Mouse (Mus musculus) heart, adult 2 months (tissue): Measurements from ENCODE around the gene Fgfr2. TPM values are rescaled to one million over a fixed set of nuclear protein-coding genes. Genes with fewer than 3 reads are reported as not detected.

Experiments used
- DNase-seq, 2 experiments: peaks; one replicate each; pipeline ENCODE4 v3.0.0; 2021
- H3K27ac ChIP-seq: fragments of 200-600 bp; 2 replicates; pipeline ENCODE4 v1.8.1; 2022
- H3K27me3 ChIP-seq: fragments of 200-500 bp; 2 replicates; pipeline ENCODE4 v1.6.1; 2012; ENCODE audit warnings: mild to moderate bottlenecking, low read length, inconsistent platforms, mixed read lengths; ENCODE audit not compliant: control insufficient read depth, insufficient read depth
- H3K36me3 ChIP-seq: fragments of 200-500 bp; 2 replicates; pipeline ENCODE4 v1.6.1; 2012; ENCODE audit warnings: low read length, inconsistent platforms; ENCODE audit not compliant: control insufficient read depth, insufficient read depth
- H3K4me1 ChIP-seq: fragments of 200-500 bp; 2 replicates; pipeline ENCODE4 v1.6.1; 2011; ENCODE audit warnings: low read length; ENCODE audit not compliant: control insufficient read depth, insufficient read depth
- H3K4me3 ChIP-seq: fragments of 200-600 bp; 2 replicates; pipeline ENCODE4 v1.8.1; 2022
- H3K79me2 ChIP-seq: fragments of 200-500 bp; replicated peaks from 2 replicates; pipeline ENCODE4 v1.6.1; 2012; ENCODE audit warnings: mild to moderate bottlenecking, inconsistent platforms, low read length, moderate library complexity, mixed read lengths; ENCODE audit not compliant: control insufficient read depth, insufficient read depth
- H3K9ac ChIP-seq: fragments of 200-500 bp; 2 replicates; pipeline ENCODE4 v1.6.1; 2012; ENCODE audit warnings: low read depth, mild to moderate bottlenecking, control low read depth, inconsistent platforms, low read length, mixed read lengths
- CTCF ChIP-seq: fragments of 200-600 bp; IDR thresholded peaks from 2 replicates; pipeline ENCODE4 v1.8.1; 2022; ENCODE audit warnings: antibody characterized with exemption, mild to moderate bottlenecking, moderate library complexity
- EP300 ChIP-seq: fragments of 200-500 bp; IDR thresholded peaks from 2 replicates; pipeline ENCODE4 v1.6.1; 2011; ENCODE audit warnings: low read depth, low read length, control low read depth; ENCODE audit not compliant: insufficient read depth
- POLR2A ChIP-seq: fragments of 200-500 bp; IDR thresholded peaks from 2 replicates; pipeline ENCODE4 v1.6.1; 2011; ENCODE audit warnings: mild to moderate bottlenecking, low read depth, low read length, control low read depth; ENCODE audit not compliant: insufficient read depth
- WGBS: fragments of 180-500 bp; shearing (Covaris S2); methylation state at CpG from one replicate; pipeline ENCODE4 v1.1.7; 2018; 5-methylcytosine and 5-hydroxymethylcytosine counted together
- intact Hi-C: fragments of 180-260 bp; cut with DNase I; formaldehyde crosslinking; loops from one replicate; pipeline ENCODE4 v1.15.1; 2025
- polyA plus RNA-seq: library from polyadenylated mRNA; depleted of rRNA; stranded (reverse); fragments of >200 nt; gene quantifications from 2 replicates; pipeline ENCODE4 v1.2.3, GENCODE M21; 2012
- total RNA-seq, 2 experiments: library from RNA; stranded (reverse); gene quantifications; 2 replicates each; pipeline ENCODE4 v1.2.3; 2021

Fgfr2 gene
- total and polyA plus RNA-seq, 3 experiments: 1.1 to 2.0 (median 1.3) TPM

DNA sequence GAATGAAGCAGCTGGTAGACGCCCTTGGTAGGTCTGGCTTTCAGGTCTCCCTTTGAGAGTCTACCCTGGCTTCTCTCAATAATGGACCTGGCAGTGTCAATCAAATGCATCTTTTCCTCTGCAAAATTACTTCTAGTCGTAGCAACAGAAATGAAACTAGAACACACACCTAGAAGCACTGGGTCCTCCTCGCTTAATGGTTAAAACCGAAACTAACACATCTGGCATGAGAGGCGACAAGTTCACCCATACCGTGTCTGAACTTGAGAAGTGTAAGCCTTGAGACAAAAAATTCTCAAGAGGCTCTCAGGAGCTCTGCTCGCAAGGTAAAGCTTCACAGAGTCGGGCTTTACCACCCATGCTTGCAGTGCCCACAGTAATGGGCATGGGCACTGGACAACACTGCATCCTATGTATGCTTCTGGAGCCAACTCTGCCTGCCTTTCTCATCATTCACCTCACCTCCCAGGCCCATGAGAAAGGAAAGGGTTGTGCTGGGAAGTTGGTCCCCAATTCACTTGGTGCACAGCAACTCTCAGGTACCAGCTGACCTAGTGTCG, 2295.2 kb downstream of the Fgfr2 start:
- no peaks in the 10 kb centered on the region for H3K36me3 ChIP-seq
- intact Hi-C loops: loop anchor here (1.0 to 5.0 kb wide), 3 partner anchors 56 to 214 kb away; partner anchors contain the start of gene Btbd16
- H3K27ac ChIP-seq: no peak overlapping the region
- no peak for DNase-seq
- 92% methylated on average over 9 of the region's 9 CpGs for WGBS
- no peak overlapping the region for H3K9ac ChIP-seq
- no peaks in the 10 kb centered on the region for H3K27me3 ChIP-seq
- H3K4me1 ChIP-seq: no peaks in the 10 kb centered on the region
- no peaks in the 10 kb centered on the region for H3K79me2 ChIP-seq
- H3K4me3 ChIP-seq: no peak overlapping the region
- TF ChIP-seq POLR2A (no peak), CTCF (no peak), EP300 (no peak)

DNA sequence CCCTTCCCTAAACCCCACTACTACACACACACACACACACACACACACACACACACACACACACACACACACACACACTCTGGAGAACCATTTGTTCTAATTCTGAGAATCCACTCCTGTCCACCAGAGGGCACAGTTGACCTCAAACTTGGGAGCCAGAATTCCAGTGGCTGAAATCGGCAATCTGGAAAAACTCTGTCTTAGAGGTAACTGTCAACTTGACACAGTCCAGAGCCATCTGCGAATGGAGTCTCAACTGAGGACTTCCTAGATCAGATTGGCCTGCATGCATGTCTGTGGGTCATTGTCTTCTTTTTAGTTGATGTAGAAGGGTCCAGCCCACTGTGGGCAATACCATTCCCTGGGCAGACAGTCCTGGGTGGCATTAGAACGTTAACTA, 2295.7 kb downstream of the Fgfr2 start:
- 30% methylated on average over 3 of the region's 3 CpGs for WGBS
- Histone ChIP-seq H3K9ac (no peak overlapping the region), H3K27ac (no peak overlapping the region), H3K36me3 (no peaks in the 10 kb centered on the region), H3K4me3 (no peak overlapping the region), H3K79me2 (no peaks in the 10 kb centered on the region), H3K4me1 (no peaks in the 10 kb centered on the region), H3K27me3 (no peaks in the 10 kb centered on the region)
- TF ChIP-seq CTCF: peak; percentile 65
- TF ChIP-seq POLR2A: no peak
- peak; percentile 56; the same call in 1 of the 2 replicates for TF ChIP-seq EP300
- intact Hi-C loops: loop anchor here (1.0 to 5.0 kb wide), 3 partner anchors 55 to 215 kb away; partner anchors contain the start of gene Btbd16
- DNase-seq: peak; percentile 32 to 50

GRCm38 (mm10) chr7:130826343-130826742, 2296.8 kb downstream of the Fgfr2 start:
- intact Hi-C loops: loop anchor here (5.0 kb wide), 2 partner anchors 54 to 216 kb away; partner anchors contain the start of gene Btbd16

DNA sequence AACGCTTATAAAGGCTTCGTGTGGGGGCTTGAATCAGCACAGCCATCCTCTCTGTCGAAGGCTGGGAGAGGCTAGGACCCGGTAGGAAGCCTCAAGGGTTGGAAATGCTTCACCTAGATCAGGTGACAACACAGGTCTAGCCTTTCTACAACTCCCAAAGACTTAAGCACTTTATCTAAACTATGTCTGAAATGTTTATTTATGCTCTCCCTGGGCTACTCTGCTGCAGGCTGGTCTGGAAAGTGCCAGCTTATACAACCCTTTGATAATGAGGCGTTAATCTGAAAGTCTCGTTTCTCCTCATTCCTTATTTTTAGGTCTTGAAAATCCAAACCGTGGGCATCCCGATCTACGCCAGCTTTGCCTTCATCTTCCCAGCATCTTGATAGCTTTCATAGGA, 2299.2 kb downstream of the Fgfr2 start:
- TF ChIP-seq POLR2A (no peak), EP300 (no peak), CTCF (no peak)
- no peaks in the 10 kb centered on the region for H3K36me3 ChIP-seq
- no peak overlapping the region for H3K27ac ChIP-seq
- H3K79me2 ChIP-seq: no peaks in the 10 kb centered on the region
- H3K4me3 ChIP-seq: no peak overlapping the region
- no peaks in the 10 kb centered on the region for H3K4me1 ChIP-seq
- H3K27me3 ChIP-seq: no peaks in the 10 kb centered on the region
- 42% methylated on average over 9 of the region's 9 CpGs for WGBS
- H3K9ac ChIP-seq: no peak overlapping the region
- no peak for DNase-seq
- intact Hi-C loops: no loop called here

More at GRCm38 (mm10) chr7:130826343-130826742, 2296.8 kb downstream of the Fgfr2 start:
- Histone ChIP-seq H3K9ac (no peak overlapping the region), H3K36me3 (no peaks in the 10 kb centered on the region), H3K4me3 (no peak overlapping the region), H3K27me3 (no peaks in the 10 kb centered on the region), H3K4me1 (no peaks in the 10 kb centered on the region), H3K79me2 (no peaks in the 10 kb centered on the region), H3K27ac (no peak overlapping the region)
- WGBS: 76% methylated on average over 3 of the region's 3 CpGs
- no peak for DNase-seq
- TF ChIP-seq EP300 (no peak), CTCF (no peak), POLR2A (no peak)

GRCm38 (mm10) chr7:130819624-130820023, 2303.5 kb downstream of the Fgfr2 start:
- WGBS: 46% methylated on average over 10 of the region's 10 CpGs
- H3K4me1 ChIP-seq: no peaks in the 10 kb centered on the region
- H3K27me3 ChIP-seq: no peaks in the 10 kb centered on the region
- no peak overlapping the region for H3K4me3 ChIP-seq
- H3K27ac ChIP-seq: no peak overlapping the region
- DNase-seq: no peak
- intact Hi-C loops: no loop called here
- no peak overlapping the region for H3K9ac ChIP-seq
- H3K36me3 ChIP-seq: no peaks in the 10 kb centered on the region
- no peak for TF ChIP-seq CTCF
- TF ChIP-seq POLR2A: no peak
- H3K79me2 ChIP-seq: no peaks in the 10 kb centered on the region

- intact Hi-C loops: no loop called here
- TF ChIP-seq CTCF: no peak
- no peaks in the 10 kb centered on the region for H3K36me3 ChIP-seq
- DNase-seq: no peak
- no peak overlapping the region for H3K4me3 ChIP-seq
- H3K27ac ChIP-seq: no peak overlapping the region
- H3K9ac ChIP-seq: no peak overlapping the region
- no peaks in the 10 kb centered on the region for H3K27me3 ChIP-seq
- no peaks in the 10 kb centered on the region for H3K79me2 ChIP-seq
- no peaks in the 10 kb centered on the region for H3K4me1 ChIP-seq
- 43% methylated on average over 5 of the region's 5 CpGs for WGBS
Observed at GRCm38 (mm10) chr7:130818813-130819212, 2304.3 kb downstream of the Fgfr2 start.
